Mouse (Mus musculus) heart, embryonic 11.5 days (tissue): ENCODE results near the gene Commd9. TPM values are rescaled to one million over a fixed set of nuclear protein-coding genes. Genes with fewer than 3 reads are reported as not detected.

ENCODE experiments used
- ATAC-seq: fragments of 200-750 bp; cut with Nextera tagmentation; replicated peaks from 2 replicates; pipeline ENCODE4 v1.8.0; 2017; ENCODE audit warnings: moderate library complexity; ENCODE audit not compliant: insufficient number of reproducible peaks, low FRiP score, low TSS enrichment
- H3K27ac ChIP-seq: fragments of 300-500 bp; sonication (generic); 2 replicates; pipeline ENCODE4 v1.5.1; 2014; ENCODE audit warnings: mild to moderate bottlenecking, low read depth, low read length
- H3K27me3 ChIP-seq: fragments of 300-500 bp; sonication (generic); 2 replicates; pipeline ENCODE4 v1.6.1; 2014; ENCODE audit warnings: mild to moderate bottlenecking, low read length, mixed read lengths; ENCODE audit not compliant: control insufficient read depth, insufficient read depth
- H3K36me3 ChIP-seq: fragments of 300-500 bp; sonication (generic); 2 replicates; pipeline ENCODE4 v1.6.1; 2014; ENCODE audit warnings: mild to moderate bottlenecking, low read length, moderate library complexity, mixed read lengths; ENCODE audit not compliant: control insufficient read depth, insufficient read depth
- H3K4me1 ChIP-seq: fragments of 300-500 bp; sonication (generic); 2 replicates; pipeline ENCODE4 v1.6.1; 2014; ENCODE audit warnings: low read length; ENCODE audit not compliant: control insufficient read depth, insufficient read depth
- H3K4me2 ChIP-seq: fragments of 300-500 bp; sonication (generic); 2 replicates; pipeline ENCODE4 v1.6.1; 2014; ENCODE audit warnings: mild to moderate bottlenecking, moderate library complexity
- H3K4me3 ChIP-seq: fragments of 300-500 bp; sonication (generic); 2 replicates; pipeline ENCODE4 v1.5.1; 2014; ENCODE audit warnings: low read depth, low read length
- H3K9ac ChIP-seq: fragments of 300-500 bp; sonication (generic); 2 replicates; pipeline ENCODE4 v1.6.1; 2014; ENCODE audit warnings: mild to moderate bottlenecking, low read depth, low read length, moderate library complexity
- H3K9me3 ChIP-seq: fragments of 300-500 bp; sonication (generic); replicated peaks from 2 replicates; pipeline ENCODE4 v1.6.1; 2016; ENCODE audit warnings: low read length; ENCODE audit not compliant: control insufficient read depth
- WGBS: fragments of 180-500 bp; shearing (Covaris S2); extraction: QIAGEN DNeasy Blood & Tissue Kit; methylation state at CpG from one replicate; pipeline ENCODE4 v1.1.7; 2014; ENCODE audit not compliant: insufficient replicate concordance; 5-methylcytosine and 5-hydroxymethylcytosine counted together
- polyA plus RNA-seq: library from polyadenylated mRNA; unstranded; fragments of >200 nt; fragmentation: Nextera tagmentation; extraction: Ambion mirVana; gene quantifications from 2 replicates; pipeline ENCODE4 v1.2.1, GENCODE M21; 2014

Commd9 gene
- polyA plus RNA-seq, 1 experiment from 2014 or later, result 48.8 TPM

DNA sequence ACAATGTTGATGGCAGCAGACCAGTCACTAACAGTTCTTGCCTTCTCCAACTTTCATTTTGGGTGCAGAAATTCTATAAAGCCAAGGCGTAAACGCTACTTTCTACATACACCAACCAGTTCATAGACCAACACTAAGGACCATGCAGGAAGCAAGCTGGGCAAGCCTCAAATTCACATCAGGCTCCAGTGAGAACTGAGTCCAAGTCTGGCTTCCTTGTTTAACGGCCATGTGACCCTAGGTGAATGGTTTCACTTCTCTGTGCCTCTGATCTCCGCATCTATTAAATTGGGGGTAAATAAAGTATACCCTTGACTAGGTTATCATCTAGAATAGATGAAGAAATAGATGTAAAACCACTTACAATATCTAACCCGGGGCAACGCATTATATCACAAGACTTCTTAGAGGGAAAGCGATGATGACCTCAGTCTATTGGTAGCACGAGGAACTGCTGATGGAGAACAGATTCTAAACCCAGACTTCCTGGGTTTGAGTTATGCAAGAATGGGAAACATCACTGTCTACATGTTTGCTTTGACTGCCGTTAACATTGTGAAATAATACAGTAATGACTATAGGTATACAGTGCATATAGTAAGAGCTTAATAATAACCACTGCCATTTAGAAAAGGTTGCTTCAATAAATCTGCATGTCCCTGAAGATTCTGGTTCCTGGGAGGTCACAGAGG, 4.4 kb upstream of the Commd9 start:
- 75% methylated on average over 9 of the region's 9 CpGs for WGBS
- no peaks in the 10 kb centered on the region for H3K27me3 ChIP-seq
- H3K36me3 ChIP-seq, result no peaks in the 10 kb centered on the region
- no peak overlapping the region for H3K9ac ChIP-seq
- no peak for ATAC-seq
- peaks cover 5% of the 10 kb centered on the region for H3K4me1 ChIP-seq
- no peak overlapping the region for H3K4me3 ChIP-seq
- H3K9me3 ChIP-seq, result no peaks in the 10 kb centered on the region
- H3K27ac ChIP-seq, result no peak overlapping the region
- no peak overlapping the region for H3K4me2 ChIP-seq

DNA sequence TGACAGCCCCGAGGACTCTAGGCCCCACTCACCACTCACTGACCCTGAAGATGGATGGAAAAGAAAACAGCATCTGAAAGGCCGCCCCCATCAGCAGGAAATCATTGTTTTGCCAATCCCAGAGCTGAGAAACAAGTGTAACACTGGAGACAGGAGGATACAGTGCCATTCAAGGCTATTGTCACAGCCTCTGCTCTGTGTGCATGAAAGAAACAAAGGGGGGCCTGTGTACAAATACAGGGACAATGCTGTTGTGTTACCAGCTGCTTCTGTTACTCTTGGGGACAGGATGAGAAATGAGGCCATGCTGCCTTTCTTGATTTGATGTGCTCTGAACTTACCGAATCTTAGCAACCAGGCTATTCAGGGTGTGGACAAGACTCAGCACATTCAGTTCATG, 3.0 kb upstream of the Commd9 start, which contains the start of gene Prr5l:
Prr5l (minus strand) TSS at position 30 of the 400 bp plus-strand sequence.
- WGBS, result 47% methylated on average over 3 of the region's 3 CpGs
- H3K4me3 ChIP-seq, result no peak within 1 kb of the TSS
- no peak within 1 kb of the TSS for H3K9ac ChIP-seq
- no peaks in the 10 kb centered on the region for H3K9me3 ChIP-seq
- H3K27me3 ChIP-seq, result no peaks in the 10 kb centered on the region
- no peak within 1 kb of the TSS for H3K4me2 ChIP-seq
- H3K4me1 ChIP-seq, result peaks cover 6% of the 10 kb centered on the region
- no peaks in the 10 kb centered on the region for H3K36me3 ChIP-seq
- no peak for ATAC-seq
- H3K27ac ChIP-seq, result no peak within 1 kb of the TSS

DNA sequence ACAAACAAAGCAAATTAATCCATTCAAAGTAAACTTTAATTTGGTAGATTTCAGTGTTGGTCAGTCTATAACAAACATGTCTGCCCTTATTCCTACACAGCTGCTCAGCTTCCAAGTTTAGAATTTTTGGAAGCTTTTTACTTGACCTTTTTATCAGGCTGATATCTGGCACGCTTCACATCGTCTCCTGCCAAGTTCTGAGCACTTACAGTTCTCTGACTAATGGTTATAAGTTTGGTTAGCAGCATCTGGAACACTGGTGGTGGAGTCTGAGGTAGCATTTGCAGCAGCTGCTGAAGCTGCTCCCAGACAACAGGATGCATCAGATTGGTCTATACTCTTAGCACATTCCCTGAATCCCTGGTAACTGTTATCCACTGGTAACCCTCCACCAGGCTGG, 1.8 kb upstream of the Commd9 start:
- no peak overlapping the region for H3K27ac ChIP-seq
- H3K4me2 ChIP-seq, result no peak overlapping the region
- H3K9me3 ChIP-seq, result no peaks in the 10 kb centered on the region
- H3K4me3 ChIP-seq, result no peak overlapping the region
- no peak overlapping the region for H3K9ac ChIP-seq
- H3K36me3 ChIP-seq, result no peaks in the 10 kb centered on the region
- H3K27me3 ChIP-seq, result no peaks in the 10 kb centered on the region
- 60% methylated on average over 2 of the region's 2 CpGs for WGBS
- no peak for ATAC-seq
- peaks cover 6% of the 10 kb centered on the region for H3K4me1 ChIP-seq

DNA sequence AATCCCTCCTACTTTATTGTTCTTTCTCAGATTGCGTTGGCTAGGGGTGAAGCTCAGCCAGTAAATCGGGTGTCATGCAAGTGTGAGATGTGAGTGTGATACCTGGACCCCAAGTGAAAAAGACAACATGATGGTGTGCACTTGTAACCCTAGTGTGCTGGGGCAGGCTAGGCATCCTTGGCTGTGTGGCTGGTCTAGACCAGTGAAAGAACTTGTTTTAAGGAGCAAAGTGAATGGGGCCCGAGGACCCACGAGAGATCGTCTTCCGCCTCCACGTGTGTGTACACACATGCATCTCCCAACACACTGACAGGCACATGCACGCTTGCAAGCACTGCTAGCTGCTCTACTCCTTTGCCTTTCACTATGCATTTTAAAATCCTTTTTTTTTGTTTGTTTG, 2.8 kb downstream of the Commd9 start:
- H3K4me1 ChIP-seq, result peaks cover 6% of the 10 kb centered on the region
- H3K27me3 ChIP-seq, result no peaks in the 10 kb centered on the region
- H3K9ac ChIP-seq, result no peak overlapping the region
- H3K4me3 ChIP-seq, result no peak overlapping the region
- H3K4me2 ChIP-seq, result no peak overlapping the region
- no peaks in the 10 kb centered on the region for H3K9me3 ChIP-seq
- 89% methylated on average over 8 of the region's 8 CpGs for WGBS
- no peak for ATAC-seq
- no peaks in the 10 kb centered on the region for H3K36me3 ChIP-seq
- no peak overlapping the region for H3K27ac ChIP-seq

DNA sequence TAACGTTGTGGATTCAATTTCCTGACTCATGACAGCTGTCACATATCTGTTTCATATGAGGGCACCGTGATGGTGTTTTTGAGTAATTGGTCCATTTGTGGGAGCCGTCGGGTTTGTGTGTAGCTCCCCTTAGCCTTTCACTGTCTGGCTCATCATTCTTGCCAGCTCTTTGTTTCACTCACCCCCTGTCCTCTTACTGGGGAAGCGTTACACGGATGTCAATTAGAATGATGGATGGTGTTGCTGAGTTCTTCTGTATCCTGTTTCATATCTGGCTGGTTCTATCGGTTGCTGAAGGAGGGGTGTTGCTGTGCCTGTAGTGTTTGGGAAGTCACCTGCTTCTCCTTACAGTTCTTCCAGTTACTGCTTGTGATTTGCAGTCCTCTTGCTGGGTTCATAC, 5.1 kb downstream of the Commd9 start:
- no peak overlapping the region for H3K4me3 ChIP-seq
- H3K36me3 ChIP-seq, result no peaks in the 10 kb centered on the region
- no peaks in the 10 kb centered on the region for H3K27me3 ChIP-seq
- no peak overlapping the region for H3K4me2 ChIP-seq
- no peak overlapping the region for H3K27ac ChIP-seq
- no peaks in the 10 kb centered on the region for H3K9me3 ChIP-seq
- peaks cover 6% of the 10 kb centered on the region for H3K4me1 ChIP-seq
- WGBS, result 53% methylated on average over 7 of the region's 7 CpGs
- ATAC-seq, result no peak
- no peak overlapping the region for H3K9ac ChIP-seq

DNA sequence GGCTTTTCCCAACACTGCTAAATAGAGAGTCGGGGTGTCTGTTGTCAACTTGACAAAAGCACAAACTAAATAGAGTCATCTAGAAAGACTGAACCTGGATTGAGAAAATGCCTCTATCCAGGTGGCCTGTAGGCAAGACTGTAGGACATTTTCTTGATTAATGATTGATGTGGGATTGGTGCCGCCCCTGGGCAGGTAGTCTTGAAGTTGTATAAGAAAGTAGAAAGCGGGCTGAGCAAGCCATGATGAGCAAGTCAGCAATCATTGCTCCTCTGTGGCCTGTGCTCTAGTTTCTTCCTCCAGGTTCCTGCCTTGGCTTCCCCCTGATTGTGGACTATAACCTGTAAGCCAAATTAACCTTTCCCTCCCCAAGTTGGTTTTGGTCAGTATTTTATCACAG, 8.1 kb downstream of the Commd9 start:
- no peaks in the 10 kb centered on the region for H3K9me3 ChIP-seq
- no peaks in the 10 kb centered on the region for H3K4me1 ChIP-seq
- H3K4me2 ChIP-seq, result no peak overlapping the region
- H3K27me3 ChIP-seq, result no peaks in the 10 kb centered on the region
- no peaks in the 10 kb centered on the region for H3K36me3 ChIP-seq
- no peak overlapping the region for H3K4me3 ChIP-seq
- ATAC-seq, result no peak
- H3K27ac ChIP-seq, result no peak overlapping the region
- no peak overlapping the region for H3K9ac ChIP-seq
- WGBS, result 86% methylated on average over 3 of the region's 3 CpGs

DNA sequence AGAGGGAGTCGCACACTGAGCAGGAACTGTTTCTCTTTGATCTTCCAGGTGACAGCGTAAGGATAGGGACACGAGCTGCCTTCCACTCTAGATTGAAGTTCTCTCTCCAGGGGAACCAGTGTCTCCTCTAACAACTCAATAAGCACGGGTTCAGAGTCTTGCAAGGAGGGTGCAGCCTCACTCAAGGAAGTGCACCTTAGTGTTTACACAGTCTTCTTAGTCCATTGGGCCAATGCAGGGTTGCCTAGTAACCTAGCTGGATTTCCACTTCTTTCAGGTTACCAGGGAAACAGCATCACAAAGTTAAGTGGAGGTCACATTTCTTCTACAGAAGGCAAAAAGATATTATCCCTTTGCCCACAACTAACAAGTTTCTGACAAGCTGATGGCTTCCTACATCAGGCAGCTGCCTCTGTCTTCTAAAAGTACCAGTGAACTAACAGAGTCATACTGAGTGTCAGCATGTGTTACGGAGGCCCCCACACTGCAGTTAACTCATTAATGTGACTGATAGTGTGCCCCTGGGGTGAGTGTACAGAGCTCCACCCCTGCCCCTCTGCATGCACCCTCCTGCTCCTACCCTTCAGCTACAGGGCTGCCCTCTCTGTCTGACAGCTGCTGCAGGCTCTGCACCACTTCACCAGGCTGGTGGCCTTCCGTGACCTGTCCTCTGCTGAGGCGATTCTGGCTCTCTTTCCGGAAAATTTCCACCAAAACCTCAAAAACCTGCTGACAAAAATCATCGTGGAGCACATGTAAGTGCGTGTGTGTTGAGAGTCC, 10.6 kb downstream of the Commd9 start:
- H3K4me1 ChIP-seq, result no peaks in the 10 kb centered on the region
- no peaks in the 10 kb centered on the region for H3K36me3 ChIP-seq
- H3K27ac ChIP-seq, result no peak overlapping the region
- no peak overlapping the region for H3K4me3 ChIP-seq
- H3K27me3 ChIP-seq, result no peaks in the 10 kb centered on the region
- H3K9ac ChIP-seq, result no peak overlapping the region
- no peaks in the 10 kb centered on the region for H3K9me3 ChIP-seq
- 71% methylated on average over 10 of the region's 10 CpGs for WGBS
- no peak for ATAC-seq
- H3K4me2 ChIP-seq, result no peak overlapping the region

DNA sequence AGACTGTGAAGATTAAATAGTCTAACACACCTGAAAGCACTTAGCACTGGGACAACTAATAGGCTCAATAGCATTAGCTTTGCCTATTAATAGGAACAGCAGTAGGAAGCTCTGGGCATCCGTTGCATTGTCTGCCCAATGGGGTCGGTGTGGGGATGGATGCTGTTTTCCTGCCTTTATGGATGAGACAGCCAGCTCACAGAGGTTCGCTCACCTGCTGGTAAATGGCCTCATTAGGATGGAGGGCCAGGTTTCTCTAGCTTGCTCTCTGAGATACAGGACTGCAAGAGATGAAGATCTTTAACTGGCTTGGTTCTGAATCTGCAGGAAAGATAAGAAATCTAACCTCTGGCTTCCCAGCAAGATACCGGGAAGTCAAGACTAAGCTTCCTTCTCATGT, 16.1 kb downstream of the Commd9 start:
- Histone ChIP-seq H3K9ac (no peak overlapping the region), H3K27me3 (no peaks in the 10 kb centered on the region), H3K4me2 (no peak overlapping the region), H3K9me3 (no peaks in the 10 kb centered on the region), H3K36me3 (no peaks in the 10 kb centered on the region), H3K4me1 (0 out of 2 replicates have a peak, but pooled peaks cover 2% of the 10 kb centered on the region), H3K27ac (no peak overlapping the region), H3K4me3 (no peak overlapping the region)
- ATAC-seq, result no peak
- WGBS, result 82% methylated on average over 4 of the region's 4 CpGs
